Comparison of ENCODE assay signal across 10 mouse cellular contexts in genomic region chr2:29199909-29200308, GRCm38 (mm10). TPM values are rescaled to one million over a fixed set of nuclear protein-coding genes. Genes with fewer than 3 reads are reported as not detected.
DNase-seq lines count a peak whose midpoint lies in the region; ATAC-seq and TF ChIP-seq lines count a peak whose summit lies in the region.
"Had no signal": no experiment of that assay in that cellular context is flagged by ENCODE, and none has a peak within 500 bp of the region (broad histone marks: within the 10 kb centered on the region; RNA-seq: fewer than 3 reads in every experiment).

No protein-coding gene starts in this region.

- ATAC-seq in hindbrain, embryonic 11.5 days (ENCODE audit: low FRiP score) = no peak
- no peak for ATAC-seq in hindbrain, embryonic 13.5 days (ENCODE audit: low FRiP score)
- ATAC-seq in neutrophil, adult 5-6 weeks (ENCODE audit: extremely low read depth, insufficient number of reproducible peaks, low FRiP score, poor library complexity, severe bottlenecking) = peak; percentile 81

- H3K4me3 ChIP-seq in hindbrain, embryonic 11.5 days (ENCODE audit: low read depth, low read length) = no peak overlapping the region
- no peak overlapping the region for H3K4me3 ChIP-seq in hindbrain, embryonic 13.5 days
- no peak overlapping the region for H3K4me3 ChIP-seq in CH12.LX (replicated peaks in 1 of 3; ENCODE audit: low read depth in 2 of 3, low read length in 2 of 3, poor library complexity in 1 of 3)
- H3K4me3 ChIP-seq: erythroblast, embryonic 14.5 days; lung, embryonic 15.5 days had no signal

- H3K4me1 ChIP-seq in hindbrain, embryonic 11.5 days (replicated peaks; ENCODE audit: control insufficient read depth, insufficient read depth, low read length) = no peaks in the 10 kb centered on the region
- H3K4me1 ChIP-seq in hindbrain, embryonic 13.5 days (replicated peaks) = peaks cover 17% of the 10 kb centered on the region
- H3K4me1 ChIP-seq in CH12.LX (ENCODE audit: control insufficient read depth in 1 of 2, insufficient read depth in 2 of 2) = no peaks in the 10 kb centered on the region

- DNase-seq in hindbrain, embryonic 11.5 days (ENCODE audit: low spot score) = peak; percentile 63
- peak; percentile 63 for DNase-seq in 3T3-L1 (ENCODE audit: low read depth, low spot score)
- DNase-seq in CH12.LX (ENCODE audit: extremely low read depth) = peak; percentile 49
- peak; percentile 65 for DNase-seq in cerebellum, adult 8-10 months
- DNase-seq in kidney, postnatal 25 days = peak; percentile 32 to 72
- DNase-seq in urinary bladder, adult 2 months (ENCODE audit: low spot score) = no peak

- dilution Hi-C loops in CH12.LX (cut with MboI; ENCODE audit: extremely low pct_ligation_motif_present, extremely low pct_unique_long_range_greater_than_20kb, low sequenced_read_pairs) = no loop called here

- peak; percentile 35 to 78; a peak in 2 of 4 replicates for TF ChIP-seq CTCF in CH12.LX (conservative IDR thresholded peaks at IDR 0.05 in 1 of 2, IDR thresholded peaks at IDR 0.05 in 1 of 2; ENCODE audit: low read depth in 2 of 2, low read length in 2 of 2)

- no peak overlapping the region for H3K4me2 ChIP-seq in hindbrain, embryonic 11.5 days (replicated peaks; ENCODE audit: low read depth, low read length)
- no peak overlapping the region for H3K4me2 ChIP-seq in hindbrain, embryonic 13.5 days
- H3K4me2 ChIP-seq in CH12.LX (ENCODE audit: insufficient read depth, low read depth, poor library complexity, severe bottlenecking) = no peak overlapping the region
- H3K4me2 ChIP-seq: lung, embryonic 15.5 days had no signal

- no peak overlapping the region for H3K27ac ChIP-seq in hindbrain, embryonic 11.5 days (ENCODE audit: low read depth, low read length)
- H3K27ac ChIP-seq in hindbrain, embryonic 13.5 days = no peak overlapping the region
- no peak overlapping the region for H3K27ac ChIP-seq in CH12.LX (ENCODE audit: insufficient read depth, low read depth)
- H3K27ac ChIP-seq: lung, embryonic 15.5 days had no signal

- H3K27me3 ChIP-seq in hindbrain, embryonic 11.5 days (ENCODE audit: control insufficient read depth, insufficient read depth, low read length) = peaks cover 12% of the 10 kb centered on the region
- peaks cover 32% of the 10 kb centered on the region for H3K27me3 ChIP-seq in hindbrain, embryonic 13.5 days
- peaks cover 88% of the 10 kb centered on the region for H3K27me3 ChIP-seq in CH12.LX (replicated peaks)

- WGBS in hindbrain, embryonic 11.5 days = 10% methylated on average over 3 of the region's 3 CpGs
- 4% methylated on average over 3 of the region's 3 CpGs for WGBS in hindbrain, embryonic 13.5 days

- H3K79me2 ChIP-seq in CH12.LX (replicated peaks; ENCODE audit: control insufficient read depth, extremely low read depth, insufficient read depth, poor library complexity, severe bottlenecking) = no peaks in the 10 kb centered on the region

- in situ Hi-C loops in CH12.LX (cut with MboI; ENCODE audit: low pct_ligation_motif_present, low pct_unique_long_range_greater_than_20kb, low sequenced_read_pairs) = loop anchor here (10.0 kb wide), 1 partner anchor 45 kb away; no protein-coding TSS in a partner anchor

- H3K9ac ChIP-seq in hindbrain, embryonic 11.5 days (ENCODE audit: low read depth, low read length) = no peak overlapping the region
- no peak overlapping the region for H3K9ac ChIP-seq in hindbrain, embryonic 13.5 days
- H3K9ac ChIP-seq in CH12.LX (ENCODE audit: insufficient read depth, low read depth) = no peak overlapping the region
- H3K9ac ChIP-seq: lung, embryonic 15.5 days had no signal

- peak; percentile 66 for TF ChIP-seq RAD21 in CH12.LX (IDR thresholded peaks at IDR 0.05; ENCODE audit: low read depth, low read length)

- H3K36me3 ChIP-seq in hindbrain, embryonic 11.5 days (ENCODE audit: control insufficient read depth, insufficient read depth, low read length) = no peaks in the 10 kb centered on the region
- no peaks in the 10 kb centered on the region for H3K36me3 ChIP-seq in hindbrain, embryonic 13.5 days
- H3K36me3 ChIP-seq in CH12.LX (replicated peaks in 1 of 2; ENCODE audit: control insufficient read depth in 1 of 2, insufficient read depth in 1 of 2, low read length in 1 of 2) = no peaks in the 10 kb centered on the region
- H3K36me3 ChIP-seq: lung, embryonic 15.5 days had no signal

- TF ChIP-seq POLR2A in CH12.LX (IDR thresholded peaks at IDR 0.05; ENCODE audit: low read depth, low read length) = no peak

- TF ChIP-seq EP300 in CH12.LX (IDR thresholded peaks at IDR 0.05; ENCODE audit: low read length) = no peak

- no peaks in the 10 kb centered on the region for H3K9me3 ChIP-seq in hindbrain, embryonic 11.5 days (ENCODE audit: control insufficient read depth, low read length)
- H3K9me3 ChIP-seq in hindbrain, embryonic 13.5 days = no peaks in the 10 kb centered on the region
- no peaks in the 10 kb centered on the region for H3K9me3 ChIP-seq in CH12.LX (replicated peaks; ENCODE audit: low read length)
- H3K9me3 ChIP-seq: lung, embryonic 15.5 days had no signal

TF ChIP-seq in CH12.LX, 34 proteins besides CTCF, POLR2A, EP300 and RAD21:
- TF ChIP-seq SMC3 (IDR thresholded peaks at IDR 0.05; ENCODE audit: low read depth, low read length) (peak; percentile 65), BHLHE40 (IDR thresholded peaks at IDR 0.05; ENCODE audit: low read depth, low read length) (no peak), ZMIZ1 (IDR thresholded peaks at IDR 0.05; ENCODE audit: low read depth, low read length) (no peak), HCFC1 (IDR thresholded peaks at IDR 0.05; ENCODE audit: low read depth, low read length) (no peak), ZC3H11A (IDR thresholded peaks at IDR 0.05; ENCODE audit: low read depth, low read length) (peak; percentile 37; the same call in 1 of the 2 replicates), MAZ (IDR thresholded peaks at IDR 0.05; ENCODE audit: low read depth, low read length) (peak; percentile 57; the same call in 1 of the 2 replicates)

RNA-seq across cellular contexts. Expression of gene Ntng2, which starts 52.9 kb away (rescaled TPM):
- 2.7 and 2.8 TPM in 2 replicates for polyA plus RNA-seq in hindbrain, embryonic 11.5 days (2014; fragmentation: Nextera tagmentation; extraction: Ambion mirVana)
- 2.8 and 3.1 TPM in 2 replicates for polyA plus RNA-seq in hindbrain, embryonic 13.5 days (2015; fragmentation: Nextera tagmentation; extraction: Ambion mirVana)
- total RNA-seq in CH12.LX (2012; rRNA removed) = 1.3 and 3.8 TPM in 2 replicates
- not detected in 2 replicates for total RNA-seq in CH12.LX (2014; rRNA removed)
- polyA plus RNA-seq in CH12.LX (2012; ENCODE audit: insufficient read length, low read depth) = 0.50 and 0.53 TPM in 2 replicates
- 18.9 and 40.1 TPM in 2 replicates for total RNA-seq in neutrophil, adult 5-6 weeks (2017)
- 14.2 and 24.1 TPM in 2 replicates for polyA plus RNA-seq in urinary bladder, adult 2 months (2012; rRNA removed)
- polyA plus RNA-seq: erythroblast, embryonic 14.5 days had no signal
